Mouse (Mus musculus) lung, postnatal 0 days (tissue): Measurements from ENCODE around the gene Magix. TPM values are rescaled to one million over a fixed set of nuclear protein-coding genes. Genes with fewer than 3 reads are reported as not detected.

Source experiments
- ATAC-seq: fragments of 200-750 bp; cut with Nextera tagmentation; 2 replicates; pipeline ENCODE4 v1.8.0; 2017; ENCODE audit warnings: moderate library complexity
- DNase-seq: peaks from one replicate; pipeline ENCODE4 v3.0.0-alpha.2; 2016; ENCODE audit warnings: low spot score
- H3K27ac ChIP-seq: fragments of 300-500 bp; sonication (generic); 2 replicates; pipeline ENCODE4 v1.5.1; 2014; ENCODE audit warnings: antibody characterized with exemption, mild to moderate bottlenecking, low read length, mixed read lengths
- H3K27me3 ChIP-seq: fragments of 300-500 bp; sonication (generic); replicated peaks from 2 replicates; pipeline ENCODE4 v1.6.1; 2014; ENCODE audit warnings: low read length, mixed read lengths; ENCODE audit not compliant: insufficient read depth
- H3K36me3 ChIP-seq: fragments of 300-500 bp; sonication (generic); 2 replicates; pipeline ENCODE4 v1.6.1; 2014; ENCODE audit warnings: low read length, mixed read lengths; ENCODE audit not compliant: insufficient read depth
- H3K4me1 ChIP-seq: fragments of 300-500 bp; sonication (generic); 2 replicates; pipeline ENCODE4 v1.6.1; 2014; ENCODE audit warnings: antibody characterized with exemption, low read depth, low read length, mixed read lengths; ENCODE audit not compliant: insufficient read depth
- H3K4me2 ChIP-seq: fragments of 300-500 bp; sonication (generic); replicated peaks from 2 replicates; pipeline ENCODE4 v1.6.1; 2014; ENCODE audit warnings: low read depth, mild to moderate bottlenecking, low read length, moderate library complexity, mixed read lengths
- H3K4me3 ChIP-seq: fragments of 300-500 bp; sonication (generic); 2 replicates; pipeline ENCODE4 v1.5.1; 2014; ENCODE audit warnings: low read depth, low read length
- H3K9ac ChIP-seq: fragments of 300-500 bp; sonication (generic); replicated peaks from 2 replicates; pipeline ENCODE4 v1.6.1; 2014; ENCODE audit warnings: low read depth, mild to moderate bottlenecking
- H3K9me3 ChIP-seq: fragments of 300-500 bp; sonication (generic); 2 replicates; pipeline ENCODE4 v1.6.1; 2016; ENCODE audit warnings: low read length, mixed read lengths
- CTCF ChIP-seq: IDR thresholded peaks from 2 replicates; pipeline ENCODE4 v1.5.1; 2016; ENCODE audit warnings: antibody characterized with exemption, mild to moderate bottlenecking
- EP300 ChIP-seq: IDR thresholded peaks from 2 replicates; pipeline ENCODE4 v1.6.1; 2016; ENCODE audit warnings: antibody characterized with exemption, mild to moderate bottlenecking, control low read depth
- WGBS: fragments of 180-500 bp; shearing (Covaris S2); extraction: QIAGEN DNeasy Blood & Tissue Kit; methylation state at CpG from one replicate; pipeline ENCODE4 v1.1.7; 2014; 5-methylcytosine and 5-hydroxymethylcytosine counted together
- polyA plus RNA-seq: library from polyadenylated mRNA; unstranded; fragments of >200 nt; fragmentation: Nextera tagmentation; extraction: Ambion mirVana; gene quantifications from 2 replicates; pipeline ENCODE4 v1.2.1, GENCODE M21; 2015

Magix gene
- polyA plus RNA-seq, 1 experiment from 2014 or later: 3.5 TPM

DNA sequence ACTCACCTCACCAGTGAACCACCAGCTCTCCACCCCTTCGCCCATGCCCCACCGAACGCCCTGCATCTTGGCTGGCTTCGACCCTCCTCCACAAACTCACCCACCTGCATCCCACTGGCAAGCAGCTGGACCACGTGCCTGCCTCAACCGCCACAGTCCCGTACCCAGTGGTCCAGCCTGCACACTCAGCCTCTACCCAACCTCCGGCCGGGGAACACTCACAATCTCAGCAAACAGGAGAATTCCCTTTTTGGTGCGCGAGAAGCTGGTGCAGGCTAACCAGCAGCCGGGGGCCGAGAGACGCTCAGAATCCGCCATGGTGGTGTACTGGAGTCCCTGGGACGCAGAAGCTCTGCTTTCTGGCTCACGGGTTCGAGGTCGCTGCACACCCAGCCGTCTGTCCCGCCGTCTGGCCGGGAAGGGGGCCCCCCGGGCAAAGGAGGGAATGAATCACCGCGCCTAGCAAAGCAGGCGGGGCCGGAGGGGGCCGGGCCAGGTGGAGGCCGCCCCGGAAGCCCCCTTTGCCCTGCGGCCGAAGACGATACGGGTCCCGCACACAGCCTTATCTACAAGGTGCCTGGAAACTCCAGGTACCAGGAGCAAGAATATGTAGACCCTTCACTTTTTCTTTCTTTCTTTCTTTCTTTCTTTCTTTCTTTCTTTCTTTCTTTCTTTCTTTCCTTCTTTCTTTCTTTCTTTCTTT lies 10.0 kb downstream of the Magix start, which contains the start of gene Plp2:
TSS of gene Plp2 (minus strand) at position 470 of the 703 bp plus-strand sequence.
- Histone ChIP-seq H3K4me3 (peak within 1 kb of the TSS; percentile 47), H3K4me2 (peak within 1 kb of the TSS; percentile 57), H3K27me3 (no peaks in the 10 kb centered on the region), H3K9ac (peak within 1 kb of the TSS; percentile 29), H3K27ac (peak within 1 kb of the TSS; percentile 76), H3K9me3 (no peaks in the 10 kb centered on the region), H3K36me3 (no peaks in the 10 kb centered on the region), H3K4me1 (no peaks in the 10 kb centered on the region)
- TF ChIP-seq EP300 (no peak), CTCF (no peak)
- 28% methylated on average over 17 of the region's 36 CpGs for WGBS
- DNase-seq (peak; percentile 47), ATAC-seq (peak; percentile 36)

DNA sequence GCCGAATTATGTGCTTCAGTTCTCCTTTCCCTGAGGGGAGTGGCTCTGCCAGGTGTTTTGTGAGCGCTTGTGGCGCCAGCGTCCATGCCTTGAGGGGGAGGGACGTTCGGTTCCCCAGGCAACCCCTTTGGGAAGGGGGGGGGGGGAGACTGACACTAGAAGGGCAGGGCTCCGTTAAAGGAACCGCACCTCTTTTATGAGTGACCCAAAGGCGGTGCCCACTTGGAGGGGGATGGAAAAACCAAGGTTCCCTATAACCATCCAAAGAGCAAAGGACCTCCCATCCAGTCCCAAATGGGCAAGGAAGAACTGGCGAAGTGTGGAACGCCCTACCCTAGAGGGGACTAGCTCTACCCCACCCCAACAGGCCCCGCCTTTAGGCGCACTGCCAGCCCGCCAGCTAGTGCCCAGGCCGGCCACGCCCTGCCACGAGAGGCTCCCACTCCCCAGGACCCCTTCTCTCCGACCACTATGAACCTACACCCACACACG lies 10.6 kb downstream of the Magix start:
- 8% methylated on average over 4 of the region's 19 CpGs for WGBS
- Histone ChIP-seq H3K4me3 (peak overlapping the region; percentile 47), H3K4me1 (no peaks in the 10 kb centered on the region), H3K36me3 (no peaks in the 10 kb centered on the region), H3K27me3 (no peaks in the 10 kb centered on the region), H3K27ac (peak overlapping the region; percentile 76), H3K4me2 (peak overlapping the region; percentile 57), H3K9ac (peak overlapping the region; percentile 29; the same call in 1 of the 2 replicates), H3K9me3 (no peaks in the 10 kb centered on the region)
- peak; percentile 74 for DNase-seq
- TF ChIP-seq EP300: no peak
- ATAC-seq: peak; percentile 76

DNA sequence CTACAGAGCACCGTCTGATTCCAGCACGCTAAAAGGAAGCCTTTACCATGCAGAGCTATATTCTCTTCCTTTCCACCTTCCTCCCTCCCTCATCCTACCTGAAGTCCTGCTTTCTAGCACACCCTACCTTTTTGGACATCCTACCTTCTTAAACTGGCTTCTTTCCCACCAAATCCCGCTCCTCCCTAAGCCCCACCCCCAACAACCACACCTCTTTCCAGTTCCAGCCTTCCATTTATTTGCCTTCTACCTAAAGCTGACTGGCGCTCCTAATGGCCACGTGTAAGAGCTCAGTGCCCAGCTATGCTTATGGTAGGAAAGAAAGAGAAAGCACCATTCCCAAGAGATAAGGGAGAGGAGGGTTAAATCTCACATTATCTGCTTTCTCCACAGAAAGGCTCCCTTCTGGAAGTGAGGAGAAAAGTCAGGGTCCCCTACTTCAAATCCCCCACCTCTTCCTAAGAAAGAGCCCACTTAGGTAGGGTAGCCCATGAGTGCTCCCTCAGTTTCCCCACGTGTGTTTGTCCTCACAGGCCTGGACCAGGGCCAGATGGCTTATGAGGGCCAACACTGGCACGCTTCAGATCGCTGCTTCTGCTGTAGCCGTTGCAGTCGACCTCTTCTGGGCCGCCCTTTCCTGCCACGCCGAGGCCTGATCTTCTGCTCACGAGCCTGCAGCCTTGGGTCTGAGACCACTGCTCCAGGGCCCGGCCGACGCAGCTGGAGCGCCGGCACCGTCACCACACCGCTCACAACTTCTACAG lies 15.1 kb downstream of the Magix start:
- no peak overlapping the region for H3K27ac ChIP-seq
- no peak for DNase-seq
- no peak overlapping the region for H3K4me3 ChIP-seq
- WGBS: 64% methylated on average over 21 of the region's 21 CpGs
- no peaks in the 10 kb centered on the region for H3K9me3 ChIP-seq
- no peaks in the 10 kb centered on the region for H3K27me3 ChIP-seq
- no peaks in the 10 kb centered on the region for H3K4me1 ChIP-seq
- no peak for TF ChIP-seq CTCF
- no peak for TF ChIP-seq EP300
- no peak overlapping the region for H3K4me2 ChIP-seq
- H3K9ac ChIP-seq: no peak overlapping the region
- ATAC-seq: no peak
- H3K36me3 ChIP-seq: no peaks in the 10 kb centered on the region

DNA sequence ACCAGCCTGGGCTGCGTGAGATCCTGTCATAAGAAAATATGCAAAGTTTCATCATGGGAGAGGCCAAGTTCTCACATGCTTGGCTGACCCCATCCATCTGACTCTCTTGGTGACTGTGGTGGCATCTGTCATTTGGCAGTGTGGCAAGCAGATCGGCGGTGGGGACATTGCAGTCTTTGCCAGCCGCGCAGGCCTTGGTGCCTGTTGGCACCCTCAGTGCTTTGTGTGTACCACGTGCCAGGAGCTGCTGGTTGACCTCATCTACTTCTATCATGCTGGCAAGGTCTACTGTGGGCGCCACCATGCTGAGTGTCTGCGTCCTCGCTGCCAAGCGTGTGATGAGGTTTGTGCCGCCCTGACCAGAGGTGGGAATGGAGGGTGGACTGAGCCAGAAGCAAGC lies 16.3 kb downstream of the Magix start:
- Histone ChIP-seq H3K4me3 (no peak overlapping the region), H3K36me3 (no peaks in the 10 kb centered on the region), H3K27ac (no peak overlapping the region), H3K9me3 (no peaks in the 10 kb centered on the region), H3K4me1 (no peaks in the 10 kb centered on the region), H3K9ac (no peak overlapping the region), H3K4me2 (no peak overlapping the region), H3K27me3 (no peaks in the 10 kb centered on the region)
- DNase-seq (no peak), ATAC-seq (no peak)
- 85% methylated on average over 9 of the region's 11 CpGs for WGBS
- TF ChIP-seq CTCF (no peak), EP300 (no peak)

DNA sequence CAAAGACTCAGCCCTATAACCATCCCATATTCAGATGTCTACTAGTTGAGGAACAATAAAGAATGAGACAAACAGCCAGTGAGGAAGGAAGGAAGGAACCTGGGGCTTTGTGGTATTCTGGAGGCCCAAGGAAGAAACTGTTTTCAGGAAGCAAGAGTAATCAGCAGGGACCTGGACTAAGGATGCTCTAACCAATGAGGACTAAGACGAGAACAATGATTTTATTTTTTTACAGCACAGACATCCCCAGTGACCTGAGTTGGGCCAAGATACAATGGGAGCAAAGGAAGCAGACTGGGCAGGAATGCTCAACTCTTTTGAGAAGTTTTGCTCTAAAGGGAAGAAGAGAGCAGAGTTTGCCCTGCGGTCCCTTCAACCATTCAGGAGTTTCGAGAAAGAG lies 18.1 kb downstream of the Magix start:
- no peak for DNase-seq

DNA sequence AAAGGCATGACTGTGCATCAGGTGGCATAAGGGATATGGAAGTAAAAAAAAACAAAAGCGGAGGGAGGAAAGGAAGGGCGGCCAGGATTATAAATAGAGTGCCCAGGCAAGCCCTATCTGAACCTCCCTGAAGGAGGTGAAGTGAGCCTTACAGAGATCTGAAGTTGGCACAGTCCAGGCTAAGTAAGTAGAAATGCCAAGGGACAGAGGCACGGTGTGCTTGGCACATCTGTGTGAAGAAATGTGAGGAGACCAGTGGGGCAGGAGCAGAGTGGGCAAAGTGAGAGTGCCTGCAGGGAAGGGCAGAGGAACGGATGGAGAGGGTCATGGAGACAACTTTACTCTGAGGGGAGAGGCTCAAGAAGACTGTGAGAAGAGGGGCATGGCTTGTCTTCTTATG lies 20.0 kb downstream of the Magix start:
- H3K36me3 ChIP-seq: no peaks in the 10 kb centered on the region
- 63% methylated on average over 4 of the region's 4 CpGs for WGBS
- H3K9me3 ChIP-seq: no peaks in the 10 kb centered on the region
- H3K4me1 ChIP-seq: no peaks in the 10 kb centered on the region
- H3K9ac ChIP-seq: no peak overlapping the region
- no peak overlapping the region for H3K27ac ChIP-seq
- no peaks in the 10 kb centered on the region for H3K27me3 ChIP-seq
- no peak overlapping the region for H3K4me3 ChIP-seq
- DNase-seq (no peak), ATAC-seq (no peak)
- H3K4me2 ChIP-seq: no peak overlapping the region
- TF ChIP-seq EP300: no peak
- no peak for TF ChIP-seq CTCF

More for the DNA sequence above, 18.1 kb downstream of the Magix start:
- no peak overlapping the region for H3K9ac ChIP-seq
- TF ChIP-seq CTCF: no peak
- TF ChIP-seq EP300: no peak
- no peaks in the 10 kb centered on the region for H3K27me3 ChIP-seq
- WGBS: 70% methylated on average over 3 of the region's 3 CpGs
- H3K4me1 ChIP-seq: no peaks in the 10 kb centered on the region
- no peak overlapping the region for H3K4me3 ChIP-seq
- H3K36me3 ChIP-seq: no peaks in the 10 kb centered on the region
- H3K9me3 ChIP-seq: no peaks in the 10 kb centered on the region
- no peak for ATAC-seq
- H3K27ac ChIP-seq: no peak overlapping the region
- H3K4me2 ChIP-seq: no peak overlapping the region
